Mouse (Mus musculus) heart, postnatal 0 days (tissue): ENCODE data around the gene Surf4. TPM values are rescaled to one million over a fixed set of nuclear protein-coding genes. Genes with fewer than 3 reads are reported as not detected.

ENCODE experiments used
- ATAC-seq: fragments of 200-750 bp; cut with Nextera tagmentation; 2 replicates; pipeline ENCODE4 v1.8.0; 2017; ENCODE audit warnings: low read depth, moderate number of reproducible peaks, moderate library complexity; ENCODE audit not compliant: insufficient read depth
- DNase-seq: peaks from one replicate; pipeline ENCODE4 v3.0.0-alpha.2; 2016; ENCODE audit warnings: low spot score
- H3K27ac ChIP-seq: fragments of 300-500 bp; sonication (generic); 2 replicates; pipeline ENCODE4 v1.5.1; 2014; ENCODE audit warnings: low read depth, mild to moderate bottlenecking
- H3K27me3 ChIP-seq: fragments of 300-500 bp; sonication (generic); 2 replicates; pipeline ENCODE4 v1.6.1; 2014; ENCODE audit warnings: low read length, mixed read lengths; ENCODE audit not compliant: control insufficient read depth, insufficient read depth
- H3K36me3 ChIP-seq: fragments of 300-500 bp; sonication (generic); replicated peaks from 2 replicates; pipeline ENCODE4 v1.6.1; 2014; ENCODE audit warnings: low read length, mixed read lengths; ENCODE audit not compliant: control insufficient read depth, insufficient read depth
- H3K4me1 ChIP-seq: fragments of 300-500 bp; sonication (generic); 2 replicates; pipeline ENCODE4 v1.6.1; 2014; ENCODE audit warnings: antibody characterized with exemption; ENCODE audit not compliant: control insufficient read depth, insufficient read depth
- H3K4me2 ChIP-seq: fragments of 300-500 bp; sonication (generic); 2 replicates; pipeline ENCODE4 v1.6.1; 2014; ENCODE audit warnings: low read depth, mild to moderate bottlenecking, low read length, moderate library complexity
- H3K4me3 ChIP-seq: fragments of 300-500 bp; sonication (generic); 2 replicates; pipeline ENCODE4 v1.5.1; 2014; ENCODE audit warnings: low read depth, low read length
- H3K9ac ChIP-seq: fragments of 300-500 bp; sonication (generic); replicated peaks from 2 replicates; pipeline ENCODE4 v1.6.1; 2014; ENCODE audit warnings: low read depth, low read length, mixed read lengths
- H3K9me3 ChIP-seq: fragments of 300-500 bp; sonication (generic); replicated peaks from 2 replicates; pipeline ENCODE4 v1.6.1; 2016; ENCODE audit warnings: low read length; ENCODE audit not compliant: control insufficient read depth
- CTCF ChIP-seq: IDR thresholded peaks from 2 replicates; pipeline ENCODE4 v1.5.1; 2016; ENCODE audit warnings: antibody characterized with exemption, control low read depth, low read depth
- EP300 ChIP-seq: IDR thresholded peaks from 2 replicates; pipeline ENCODE4 v1.6.1; 2016; ENCODE audit warnings: antibody characterized with exemption, low read depth
- WGBS: fragments of 180-500 bp; shearing (Covaris S2); extraction: QIAGEN DNeasy Blood & Tissue Kit; methylation state at CpG from one replicate; pipeline ENCODE4 v1.1.7; 2014; 5-methylcytosine and 5-hydroxymethylcytosine counted together
- polyA plus RNA-seq: library from polyadenylated mRNA; unstranded; fragments of >200 nt; fragmentation: Nextera tagmentation; extraction: Ambion mirVana; gene quantifications from 2 replicates; pipeline ENCODE4 v1.2.1, GENCODE M21; 2015
- total RNA-seq: library from RNA; depleted of rRNA; stranded (reverse); fragments of >200 nt; gene quantifications from 2 replicates; pipeline ENCODE4 v1.2.3, GENCODE M21; 2014; ENCODE audit warnings: low replicate concordance

The Surf4 gene
- total and polyA plus RNA-seq, 2 experiments from 2014 or later = 131 to 189 TPM

- ATAC-seq = peak; percentile 73
- peaks cover 63% of the 10 kb centered on the region for H3K36me3 ChIP-seq
- WGBS = 2% methylated on average over 45 of the region's 47 CpGs
These were observed 17.6 kb downstream of the Surf4 start, which contains the start of the genes Surf2 and Surf1 for GRCm38 (mm10) chr2:26915927-26916728. Gene Surf2 (plus strand): TSS chr2:26916367. Gene Surf1 (minus strand): TSS chr2:26916530.

GRCm38 (mm10) chr2:26914148-26914941 is 19.4 kb downstream of the Surf4 start:
- Histone ChIP-seq H3K36me3 (peaks cover 45% of the 10 kb centered on the region), H3K4me2 (no peak overlapping the region), H3K4me3 (no peak overlapping the region), H3K9ac (no peak overlapping the region), H3K4me1 (peaks cover 30% of the 10 kb centered on the region), H3K27me3 (no peaks in the 10 kb centered on the region), H3K27ac (no peak overlapping the region), H3K9me3 (no peaks in the 10 kb centered on the region)
- ATAC-seq (no peak), DNase-seq (no peak)
- no peak for TF ChIP-seq CTCF
- WGBS = 63% methylated on average over 8 of the region's 8 CpGs

More at GRCm38 (mm10) chr2:26915927-26916728, 17.6 kb downstream of the Surf4 start, which contains the start of the genes Surf2 and Surf1:
- H3K4me2 ChIP-seq = peak within 1 kb of the TSS; percentile 93
- peak within 1 kb of the TSS; percentile 79 for H3K4me3 ChIP-seq
- H3K9me3 ChIP-seq = no peaks in the 10 kb centered on the region
- peak; percentile 70 for DNase-seq
- no peaks in the 10 kb centered on the region for H3K27me3 ChIP-seq
- peak within 1 kb of the TSS; percentile 72 for H3K27ac ChIP-seq
- peaks cover 25% of the 10 kb centered on the region for H3K4me1 ChIP-seq
- H3K9ac ChIP-seq = peak within 1 kb of the TSS; percentile 80
- TF ChIP-seq EP300 = no peak
- peak; percentile 1; the same call in 1 of the 2 replicates for TF ChIP-seq CTCF

- Histone ChIP-seq H3K4me2 (no peak overlapping the region), H3K9me3 (no peaks in the 10 kb centered on the region), H3K9ac (no peak overlapping the region), H3K4me3 (no peak overlapping the region), H3K27ac (no peak overlapping the region), H3K36me3 (peaks cover 37% of the 10 kb centered on the region), H3K27me3 (no peaks in the 10 kb centered on the region), H3K4me1 (peaks cover 37% of the 10 kb centered on the region)
- TF ChIP-seq EP300 (no peak), CTCF (no peak)
- 75% methylated on average over 17 of the region's 17 CpGs for WGBS
- no peak for DNase-seq
- ATAC-seq = no peak
These were observed 20.1 kb downstream of the Surf4 start for GRCm38 (mm10) chr2:26913416-26914147.

GRCm38 (mm10) chr2:26912253-26912770 is 21.4 kb downstream of the Surf4 start:
- H3K9ac ChIP-seq = peak overlapping the region; percentile 89
- no peak for DNase-seq
- no peak for ATAC-seq
- 68% methylated on average over 5 of the region's 5 CpGs for WGBS
- no peak overlapping the region for H3K27ac ChIP-seq
- peak overlapping the region; percentile 68; the same call in 1 of the 2 replicates for H3K4me3 ChIP-seq
- peaks cover 40% of the 10 kb centered on the region for H3K36me3 ChIP-seq
- peaks cover 35% of the 10 kb centered on the region for H3K4me1 ChIP-seq
- H3K27me3 ChIP-seq = no peaks in the 10 kb centered on the region
- TF ChIP-seq CTCF (no peak), EP300 (no peak)
- peak overlapping the region; percentile 97 for H3K4me2 ChIP-seq
- no peaks in the 10 kb centered on the region for H3K9me3 ChIP-seq
